Mouse (Mus musculus): ENCODE results near the gene Gal. TPM values are rescaled to one million over a fixed set of nuclear protein-coding genes. Genes with fewer than 3 reads are reported as not detected.

Gene Gal
- polyA plus RNA-seq, 1 experiment from 2014 or later = 0.61 TPM

DNA sequence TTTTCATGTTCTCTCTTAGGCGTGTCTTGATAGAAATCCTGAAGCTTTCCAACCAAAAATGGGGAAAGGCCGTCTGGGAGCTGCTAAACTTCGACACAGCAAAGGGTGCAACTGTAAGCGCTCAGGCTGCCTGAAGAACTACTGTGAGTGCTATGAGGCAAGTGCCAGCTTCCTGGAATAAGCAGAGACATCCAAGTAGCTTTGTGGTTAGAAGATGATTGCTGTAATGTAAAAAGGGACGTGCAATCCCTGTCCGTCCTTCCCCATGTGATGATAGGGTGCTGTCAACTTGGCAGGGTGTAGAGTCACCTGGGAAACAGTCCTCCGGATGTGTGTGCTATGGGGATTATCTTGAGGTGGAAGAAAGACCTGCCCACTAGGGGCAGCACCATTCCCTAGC lies 10.3 kb downstream of the Gal start:
- Histone ChIP-seq H3K9me3 (replicated peaks; ENCODE audit: low read length) (no peaks in the 10 kb centered on the region), H3K9ac (ENCODE audit: low read depth, low read length) (no peak overlapping the region), H3K4me1 (replicated peaks; ENCODE audit: insufficient read depth, low read length) (no peaks in the 10 kb centered on the region), H3K4me3 (replicated peaks; ENCODE audit: low read depth, low read length) (no peak overlapping the region), H3K27ac (no peak overlapping the region), H3K27me3 (ENCODE audit: insufficient read depth, low read length) (no peaks in the 10 kb centered on the region), H3K36me3 (ENCODE audit: insufficient read depth, low read length) (no peaks in the 10 kb centered on the region), H3K4me2 (ENCODE audit: low read length) (no peak overlapping the region)
- ATAC-seq (replicated peaks; ENCODE audit: low FRiP score, low read depth) (no peak), DNase-seq (ENCODE audit: low spot score) (no peak)
- TF ChIP-seq CTCF (IDR thresholded peaks at IDR 0.05; ENCODE audit: low read depth) = no peak
- 85% methylated on average over 7 of the region's 7 CpGs for WGBS

DNA sequence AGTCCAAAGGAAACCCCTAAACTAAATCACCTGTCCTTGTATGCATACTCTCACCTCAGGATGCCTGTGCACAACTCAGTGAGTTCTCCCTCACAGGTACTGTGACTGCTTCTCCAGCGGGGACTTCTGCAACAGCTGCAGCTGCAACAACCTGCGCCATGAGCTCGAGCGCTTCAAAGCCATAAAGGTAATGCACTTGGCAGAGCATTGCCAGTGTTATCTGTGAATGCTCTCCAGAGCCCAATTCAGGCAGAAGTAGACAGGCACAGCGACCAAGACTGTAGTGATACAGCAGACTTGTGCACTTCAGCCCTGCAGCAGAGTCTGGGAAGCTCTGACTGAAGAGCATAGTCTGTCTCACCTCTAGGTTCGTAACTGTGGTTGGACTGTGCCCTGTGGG lies 12.0 kb downstream of the Gal start:
- Histone ChIP-seq H3K27ac (no peak overlapping the region), H3K4me1 (replicated peaks; ENCODE audit: insufficient read depth, low read length) (no peaks in the 10 kb centered on the region), H3K4me3 (replicated peaks; ENCODE audit: low read depth, low read length) (no peak overlapping the region), H3K36me3 (ENCODE audit: insufficient read depth, low read length) (no peaks in the 10 kb centered on the region), H3K4me2 (ENCODE audit: low read length) (no peak overlapping the region), H3K9ac (ENCODE audit: low read depth, low read length) (no peak overlapping the region), H3K9me3 (replicated peaks; ENCODE audit: low read length) (no peaks in the 10 kb centered on the region), H3K27me3 (ENCODE audit: insufficient read depth, low read length) (no peaks in the 10 kb centered on the region)
- no peak for TF ChIP-seq CTCF (IDR thresholded peaks at IDR 0.05; ENCODE audit: low read depth)
- DNase-seq (ENCODE audit: low spot score) = no peak
- WGBS = 75% methylated on average over 6 of the region's 6 CpGs
- ATAC-seq (replicated peaks; ENCODE audit: low FRiP score, low read depth) = no peak

DNA sequence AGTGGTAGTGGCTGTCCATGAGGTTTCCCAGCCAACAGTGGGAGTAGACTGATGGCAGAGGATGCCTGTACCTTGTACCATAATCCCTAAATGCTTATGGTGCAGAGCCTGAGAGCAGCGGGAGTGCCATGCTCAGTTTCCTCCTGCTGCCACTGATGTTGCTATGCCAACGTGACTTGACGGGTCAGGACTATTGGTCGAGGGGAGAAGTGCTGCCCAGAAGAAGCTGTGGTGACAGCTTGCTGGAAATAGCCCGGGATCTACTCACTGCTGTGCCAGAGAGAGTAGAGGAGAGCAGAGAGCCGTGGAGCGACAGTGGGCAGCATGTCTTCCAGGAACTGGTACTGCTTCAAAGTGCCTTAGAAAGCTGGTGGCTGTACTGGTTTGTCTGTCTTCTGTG lies 12.4 kb downstream of the Gal start:
- H3K9me3 ChIP-seq (replicated peaks; ENCODE audit: low read length) = no peaks in the 10 kb centered on the region
- H3K4me1 ChIP-seq (replicated peaks; ENCODE audit: insufficient read depth, low read length) = no peaks in the 10 kb centered on the region
- DNase-seq (ENCODE audit: low spot score) = no peak
- no peaks in the 10 kb centered on the region for H3K27me3 ChIP-seq (ENCODE audit: insufficient read depth, low read length)
- ATAC-seq (replicated peaks; ENCODE audit: low FRiP score, low read depth) = no peak
- no peak overlapping the region for H3K9ac ChIP-seq (ENCODE audit: low read depth, low read length)
- no peak overlapping the region for H3K27ac ChIP-seq
- no peak overlapping the region for H3K4me2 ChIP-seq (ENCODE audit: low read length)
- WGBS = 49% methylated on average over 7 of the region's 7 CpGs
- TF ChIP-seq CTCF (IDR thresholded peaks at IDR 0.05; ENCODE audit: low read depth) = no peak
- no peak overlapping the region for H3K4me3 ChIP-seq (replicated peaks; ENCODE audit: low read depth, low read length)
- H3K36me3 ChIP-seq (ENCODE audit: insufficient read depth, low read length) = no peaks in the 10 kb centered on the region

DNA sequence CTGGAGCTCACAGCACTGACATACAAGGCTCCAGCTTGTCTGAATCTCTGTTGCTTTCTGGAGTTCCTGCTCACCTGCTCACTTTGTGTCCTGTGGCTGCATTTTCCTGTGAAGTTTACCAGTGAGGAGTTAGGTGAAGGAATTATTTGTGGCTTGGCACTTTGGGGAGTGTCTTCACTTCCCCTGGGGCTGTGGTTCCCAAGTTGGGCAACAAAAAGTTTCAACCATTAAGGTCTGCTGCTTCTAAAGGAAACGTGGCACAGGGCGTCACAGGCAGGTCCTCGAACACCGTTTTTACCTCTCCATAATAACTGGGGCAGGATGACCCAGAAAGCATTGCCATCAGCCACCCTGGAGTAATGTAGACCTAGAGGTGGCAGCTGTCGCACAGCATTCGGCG lies 12.8 kb downstream of the Gal start:
- Histone ChIP-seq H3K27me3 (ENCODE audit: insufficient read depth, low read length) (no peaks in the 10 kb centered on the region), H3K27ac (no peak overlapping the region), H3K9me3 (replicated peaks; ENCODE audit: low read length) (no peaks in the 10 kb centered on the region), H3K4me1 (replicated peaks; ENCODE audit: insufficient read depth, low read length) (no peaks in the 10 kb centered on the region), H3K36me3 (ENCODE audit: insufficient read depth, low read length) (no peaks in the 10 kb centered on the region), H3K9ac (ENCODE audit: low read depth, low read length) (no peak overlapping the region), H3K4me2 (ENCODE audit: low read length) (no peak overlapping the region), H3K4me3 (replicated peaks; ENCODE audit: low read depth, low read length) (no peak overlapping the region)
- DNase-seq (ENCODE audit: low spot score) (no peak), ATAC-seq (replicated peaks; ENCODE audit: low FRiP score, low read depth) (no peak)
- TF ChIP-seq CTCF (IDR thresholded peaks at IDR 0.05; ENCODE audit: low read depth) = no peak
- 86% methylated on average over 7 of the region's 7 CpGs for WGBS

DNA sequence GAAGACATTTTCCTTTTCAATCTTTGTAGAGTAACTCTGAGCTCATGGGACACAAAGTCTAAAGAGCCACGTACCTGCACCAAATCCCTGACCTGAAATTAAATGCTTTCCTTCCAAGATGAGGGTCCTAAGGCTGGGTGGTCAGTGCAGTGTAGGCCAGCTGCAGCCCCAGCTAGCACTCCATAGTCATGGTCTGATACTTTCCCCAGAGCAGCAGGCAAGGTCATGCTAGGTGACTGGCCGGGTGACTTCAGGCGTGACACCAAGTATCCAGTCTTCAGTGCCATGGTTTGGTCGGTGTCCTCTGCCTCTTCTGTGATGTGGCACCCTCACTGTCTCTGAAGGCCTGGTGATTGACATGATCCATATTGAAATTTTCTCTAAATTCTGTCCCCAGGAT lies 14.3 kb downstream of the Gal start:
- ATAC-seq (replicated peaks; ENCODE audit: low FRiP score, low read depth) = peak; percentile 65; the same call in 1 of the 2 replicates

DNA sequence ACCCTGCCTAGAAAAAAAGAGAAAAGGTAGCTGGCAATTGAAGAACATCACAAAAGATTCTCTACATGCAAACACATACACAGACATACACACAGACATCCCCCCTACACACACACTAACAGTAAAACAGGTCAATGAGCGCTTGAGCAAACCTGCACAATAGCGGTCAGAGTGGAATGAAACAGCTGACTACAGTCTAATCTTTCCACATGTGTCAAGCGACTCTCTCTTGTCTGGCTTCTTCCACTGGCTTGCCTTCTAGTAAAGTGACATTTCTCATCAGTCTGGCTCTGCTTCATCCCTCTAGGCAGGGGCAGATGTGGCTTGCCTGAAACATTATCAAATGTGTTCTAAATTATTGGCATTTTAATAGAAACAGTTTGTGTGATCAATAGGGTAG lies 20.1 kb downstream of the Gal start:
- H3K36me3 ChIP-seq (ENCODE audit: insufficient read depth, low read length) = no peaks in the 10 kb centered on the region
- no peak for TF ChIP-seq CTCF (IDR thresholded peaks at IDR 0.05; ENCODE audit: low read depth)
- no peaks in the 10 kb centered on the region for H3K27me3 ChIP-seq (ENCODE audit: insufficient read depth, low read length)
- no peak overlapping the region for H3K9ac ChIP-seq (ENCODE audit: low read depth, low read length)
- ATAC-seq (replicated peaks; ENCODE audit: low FRiP score, low read depth) (no peak), DNase-seq (ENCODE audit: low spot score) (no peak)
- 63% methylated on average over 3 of the region's 3 CpGs for WGBS
- H3K4me3 ChIP-seq (replicated peaks; ENCODE audit: low read depth, low read length) = no peak overlapping the region
- no peaks in the 10 kb centered on the region for H3K4me1 ChIP-seq (replicated peaks; ENCODE audit: insufficient read depth, low read length)
- no peaks in the 10 kb centered on the region for H3K9me3 ChIP-seq (replicated peaks; ENCODE audit: low read length)
- H3K4me2 ChIP-seq (ENCODE audit: low read length) = no peak overlapping the region
- no peak overlapping the region for H3K27ac ChIP-seq

More for the DNA sequence above, 14.3 kb downstream of the Gal start:
- WGBS = 50% methylated on average over 4 of the region's 4 CpGs
- Histone ChIP-seq H3K27me3 (ENCODE audit: insufficient read depth, low read length) (no peaks in the 10 kb centered on the region), H3K9me3 (replicated peaks; ENCODE audit: low read length) (no peaks in the 10 kb centered on the region), H3K4me2 (ENCODE audit: low read length) (no peak overlapping the region), H3K36me3 (ENCODE audit: insufficient read depth, low read length) (no peaks in the 10 kb centered on the region), H3K4me3 (replicated peaks; ENCODE audit: low read depth, low read length) (no peak overlapping the region), H3K4me1 (replicated peaks; ENCODE audit: insufficient read depth, low read length) (no peaks in the 10 kb centered on the region), H3K27ac (no peak overlapping the region), H3K9ac (ENCODE audit: low read depth, low read length) (no peak overlapping the region)
- no peak for DNase-seq (ENCODE audit: low spot score)
- no peak for TF ChIP-seq CTCF (IDR thresholded peaks at IDR 0.05; ENCODE audit: low read depth)

DNA sequence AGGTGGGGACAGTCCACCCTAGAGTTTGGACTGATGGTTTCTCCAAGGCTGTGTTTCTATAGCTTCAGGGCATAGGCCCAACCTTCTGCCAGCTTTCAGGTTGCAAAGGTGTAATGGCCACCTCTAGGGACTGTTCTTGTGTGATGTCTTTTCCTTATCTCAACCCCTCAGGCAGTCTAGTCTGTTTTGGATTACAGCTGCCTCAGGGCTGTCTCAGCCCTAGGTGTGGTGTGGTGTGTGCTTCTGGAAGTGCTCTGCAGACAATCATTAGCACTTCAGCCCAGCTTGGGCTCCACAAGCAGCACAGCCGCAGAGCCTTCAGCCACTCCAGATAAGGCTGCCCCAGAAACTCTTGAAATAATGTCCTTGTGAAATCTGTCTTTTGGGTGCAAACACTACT lies 22.0 kb downstream of the Gal start:
- TF ChIP-seq CTCF (IDR thresholded peaks at IDR 0.05; ENCODE audit: low read depth) = no peak
- no peaks in the 10 kb centered on the region for H3K27me3 ChIP-seq (ENCODE audit: insufficient read depth, low read length)
- no peak overlapping the region for H3K4me3 ChIP-seq (replicated peaks; ENCODE audit: low read depth, low read length)
- no peaks in the 10 kb centered on the region for H3K36me3 ChIP-seq (ENCODE audit: insufficient read depth, low read length)
- H3K4me1 ChIP-seq (replicated peaks; ENCODE audit: insufficient read depth, low read length) = no peaks in the 10 kb centered on the region
- H3K4me2 ChIP-seq (ENCODE audit: low read length) = no peak overlapping the region
- H3K27ac ChIP-seq = no peak overlapping the region
- WGBS = 88% methylated on average over 1 of the region's 1 CpGs
- no peak overlapping the region for H3K9ac ChIP-seq (ENCODE audit: low read depth, low read length)
- DNase-seq (ENCODE audit: low spot score) (no peak), ATAC-seq (replicated peaks; ENCODE audit: low FRiP score, low read depth) (no peak)
- H3K9me3 ChIP-seq (replicated peaks; ENCODE audit: low read length) = no peaks in the 10 kb centered on the region

Data from kidney, postnatal 0 days (tissue).